Mouse (Mus musculus): Measurements from ENCODE around the gene Hmgxb4. TPM values are rescaled to one million over a fixed set of nuclear protein-coding genes. Genes with fewer than 3 reads are reported as not detected.
"Not testable (repeated sequence)": the region's sequence is repeated elsewhere in the genome, so short reads cannot be mapped to it uniquely, and the experiment has no call there.

The Hmgxb4 gene
- 10 to 100 TPM; 22.9 to 27.3 TPM for total RNA-seq (2021)
- long read RNA-seq, experiment 1, full-length matches to known transcripts: 4 of 13 reads
- long read RNA-seq, experiment 1, partial matches to known transcripts: 6 of 13 reads
- long read RNA-seq, experiment 1, other reads (novel, unspliced or antisense): 3 of 13 reads
- long read RNA-seq, experiment 2, partial matches to known transcripts: 1 of 9 reads
- long read RNA-seq, experiment 2, other reads (novel, unspliced or antisense): 5 of 9 reads

DNA sequence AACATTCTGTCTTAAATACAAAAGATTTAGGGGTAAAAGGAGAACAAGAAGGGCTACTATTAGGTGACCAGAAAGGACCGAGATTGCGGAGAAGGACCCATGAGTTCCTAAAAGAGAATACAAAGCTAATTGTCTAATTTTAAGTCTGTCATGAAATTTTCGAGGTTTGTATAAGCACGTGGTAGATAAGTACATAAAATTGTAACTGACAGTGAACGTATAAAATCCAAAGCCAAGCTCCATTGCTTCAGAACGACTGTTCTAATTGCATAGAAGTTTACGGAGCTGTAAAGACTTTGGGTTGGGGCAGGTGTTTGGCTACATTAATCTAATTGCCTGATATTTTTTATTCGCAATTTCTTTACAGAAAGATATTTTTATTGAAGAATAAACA, at the start of gene Hmgxb4:
TSS of gene Hmgxb4 (plus strand) at position 276 of the 394 bp plus-strand sequence.
- DNase-seq: no peak

DNA sequence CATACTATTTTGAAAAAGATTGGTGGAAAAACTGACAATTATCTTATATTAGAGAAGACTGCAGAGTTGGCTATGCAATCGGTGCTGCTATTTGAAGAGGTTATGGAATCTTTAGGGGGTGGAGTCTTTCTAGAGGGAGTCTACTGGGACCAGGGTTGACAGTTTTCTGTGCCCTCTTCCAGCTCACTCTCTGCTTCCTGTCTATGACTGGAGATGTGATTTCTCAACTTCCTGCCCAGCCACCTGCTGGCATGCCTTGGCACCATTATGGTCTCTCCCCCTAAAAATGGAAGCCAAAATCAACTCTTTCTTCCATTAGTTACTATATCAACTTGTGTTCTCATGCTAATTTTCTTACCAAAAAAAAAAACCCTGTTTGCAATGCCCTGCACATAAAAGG, 43.7 kb upstream of the Hmgxb4 start:
- DNase-seq: no peak

DNA sequence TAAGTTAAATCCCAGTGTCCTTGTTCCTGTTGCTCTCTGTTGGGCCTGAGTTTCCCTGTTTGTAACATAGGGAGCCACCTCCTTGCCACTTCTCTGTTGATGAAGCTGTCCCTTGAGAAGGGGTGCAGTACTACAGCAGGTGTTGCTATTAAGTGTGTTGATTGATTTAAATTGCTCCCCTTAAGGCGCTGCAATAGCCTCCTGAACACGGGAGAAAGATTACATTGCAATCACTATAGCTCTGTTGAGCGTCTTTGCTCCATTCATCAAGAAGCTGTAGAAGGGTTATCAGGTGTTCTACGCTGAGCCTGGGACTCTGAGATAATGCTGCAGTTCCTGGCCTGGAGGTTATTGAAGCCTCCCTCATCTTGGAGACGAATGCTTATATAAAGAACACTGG, 29.2 kb upstream of the Hmgxb4 start:
- no peak for DNase-seq

DNA sequence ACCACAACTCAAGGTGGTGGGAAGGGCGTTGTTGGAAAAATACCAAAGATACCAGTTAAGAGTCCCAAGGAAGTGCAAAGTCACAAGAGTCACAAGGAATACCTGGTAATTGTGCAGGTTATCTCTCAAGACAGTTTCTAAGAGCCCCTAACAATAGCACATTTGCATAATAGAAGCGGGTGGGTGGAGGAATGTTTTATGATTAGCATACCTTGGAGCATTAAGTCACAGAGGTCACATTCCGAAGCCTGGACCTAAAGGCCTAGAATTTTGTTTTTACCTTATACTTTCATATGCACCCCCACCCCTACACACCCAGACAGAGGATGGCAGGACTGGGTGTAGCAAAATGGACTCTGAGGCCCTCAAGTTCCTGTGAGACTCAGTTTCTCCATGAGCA, 22.9 kb upstream of the Hmgxb4 start:
- DNase-seq: not testable (repeated sequence)

DNA sequence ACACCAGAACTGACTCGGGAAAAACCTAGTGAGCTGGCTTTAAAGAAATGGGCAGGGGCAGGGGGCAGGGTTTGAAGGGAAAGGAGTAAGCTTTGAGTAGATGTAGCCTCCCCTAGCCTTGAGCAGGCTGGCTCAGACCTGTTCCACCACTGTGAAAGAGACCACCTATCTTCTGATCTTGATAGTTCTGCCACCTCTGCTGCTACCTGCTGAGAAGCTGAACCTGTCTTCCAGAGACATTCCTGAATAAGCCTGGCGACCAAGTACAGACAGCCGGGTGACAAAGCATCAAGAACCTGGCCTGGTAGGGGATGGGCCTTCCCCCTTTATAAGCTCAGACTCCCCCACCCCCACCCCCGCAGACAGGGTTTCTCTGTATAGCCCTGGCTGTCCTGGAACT, 21.5 kb upstream of the Hmgxb4 start:
- DNase-seq: no peak

DNA sequence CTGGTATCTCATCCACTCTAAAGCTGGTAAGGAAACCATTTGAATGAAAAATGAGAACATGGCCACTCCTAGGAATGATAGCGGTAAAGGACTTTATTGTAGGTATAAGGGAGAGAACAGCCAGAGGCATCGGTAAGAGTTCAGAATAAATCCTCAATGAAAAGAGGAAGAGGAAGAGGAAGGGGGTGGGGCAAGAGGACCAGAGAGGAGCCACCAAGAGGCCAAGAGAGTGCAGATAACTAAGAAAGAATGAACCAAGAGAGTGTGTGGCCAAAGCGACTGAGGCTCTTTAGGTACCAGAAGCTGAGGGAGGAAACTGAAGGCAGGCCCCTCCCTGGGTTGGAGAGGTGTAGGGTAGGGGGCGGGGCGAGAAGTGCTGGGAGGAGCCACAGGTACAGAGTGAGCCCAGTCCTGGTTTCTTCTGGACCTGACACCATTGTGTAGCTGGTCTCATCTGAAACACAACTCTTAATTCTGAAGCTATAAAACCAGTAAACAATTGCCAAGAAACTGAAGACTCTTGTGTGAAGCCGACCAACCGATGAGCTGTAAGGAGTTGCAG, 20.8 kb upstream of the Hmgxb4 start:
- DNase-seq: no peak

DNA sequence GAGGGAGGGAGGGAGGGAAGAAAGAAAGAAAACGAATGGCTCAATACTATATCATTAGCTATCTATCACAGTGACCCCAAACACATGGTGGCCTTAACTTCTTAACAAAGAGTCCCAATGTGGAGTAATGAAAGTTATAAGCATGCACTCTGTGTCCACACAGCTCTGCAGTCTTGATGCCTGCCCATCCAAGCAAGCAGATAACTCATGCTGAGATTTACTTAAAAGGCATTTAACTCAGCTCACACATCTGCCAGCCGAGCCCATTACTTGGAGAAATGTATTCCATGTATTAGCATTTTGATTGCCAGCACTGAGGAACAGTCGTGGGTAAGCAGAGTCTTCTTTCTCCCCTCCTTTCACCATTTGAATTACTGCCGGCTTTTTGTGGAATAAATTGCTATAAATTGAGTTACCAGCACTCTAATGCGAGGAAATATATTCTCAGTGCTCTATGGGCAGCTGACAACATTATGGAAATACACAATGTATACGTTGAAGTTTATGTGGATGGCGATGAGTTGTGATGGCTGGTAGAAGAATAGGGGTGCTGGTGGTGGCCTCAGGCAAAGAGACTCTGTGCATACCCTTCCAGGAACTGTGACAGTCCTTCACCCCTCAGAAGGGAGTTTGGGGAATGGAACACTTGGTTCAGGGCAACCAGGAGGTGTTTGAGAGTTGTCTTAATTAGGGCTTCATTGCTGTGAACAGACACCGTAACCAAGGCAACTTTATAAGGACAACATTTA, 19.9 kb upstream of the Hmgxb4 start:
- no peak for DNase-seq

DNA sequence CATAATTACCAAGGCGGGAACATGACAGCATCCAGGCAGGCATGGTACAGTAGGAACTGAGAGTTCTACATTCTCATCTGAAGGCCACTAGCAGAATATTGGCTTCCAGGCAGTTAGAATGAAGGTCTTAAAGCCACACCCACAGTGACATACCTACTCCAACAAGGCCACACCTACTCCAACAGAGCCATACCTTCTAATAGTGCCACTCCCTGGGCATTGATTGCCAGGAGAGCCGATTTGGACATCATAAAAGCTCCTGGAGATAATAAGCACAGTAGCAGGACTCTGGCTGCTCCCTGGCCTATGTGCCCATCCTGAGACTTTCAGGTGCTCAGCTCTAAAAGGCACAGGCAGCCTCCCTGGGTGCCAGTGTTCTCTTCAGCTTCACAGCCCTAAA, 19.3 kb upstream of the Hmgxb4 start:
- no peak for DNase-seq

DNA sequence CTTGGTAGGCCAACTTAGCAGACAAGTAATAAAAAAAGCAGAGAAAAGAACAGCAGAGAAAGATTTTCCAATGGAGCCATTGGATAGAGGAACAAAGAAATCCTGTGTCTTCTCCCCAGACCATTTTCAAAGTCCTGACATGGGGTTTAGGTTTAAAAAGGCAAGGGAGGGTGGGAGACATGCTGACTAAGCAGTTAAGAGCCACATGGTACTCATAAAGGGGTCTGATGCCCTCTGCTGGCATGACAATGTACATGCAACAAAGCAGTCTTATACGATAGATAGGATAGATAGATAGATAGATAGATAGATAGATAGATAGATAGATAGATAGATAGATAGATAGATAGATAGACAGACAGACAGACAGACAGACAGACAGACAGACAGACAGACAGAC, 15.7 kb upstream of the Hmgxb4 start:
- DNase-seq: no peak

DNA sequence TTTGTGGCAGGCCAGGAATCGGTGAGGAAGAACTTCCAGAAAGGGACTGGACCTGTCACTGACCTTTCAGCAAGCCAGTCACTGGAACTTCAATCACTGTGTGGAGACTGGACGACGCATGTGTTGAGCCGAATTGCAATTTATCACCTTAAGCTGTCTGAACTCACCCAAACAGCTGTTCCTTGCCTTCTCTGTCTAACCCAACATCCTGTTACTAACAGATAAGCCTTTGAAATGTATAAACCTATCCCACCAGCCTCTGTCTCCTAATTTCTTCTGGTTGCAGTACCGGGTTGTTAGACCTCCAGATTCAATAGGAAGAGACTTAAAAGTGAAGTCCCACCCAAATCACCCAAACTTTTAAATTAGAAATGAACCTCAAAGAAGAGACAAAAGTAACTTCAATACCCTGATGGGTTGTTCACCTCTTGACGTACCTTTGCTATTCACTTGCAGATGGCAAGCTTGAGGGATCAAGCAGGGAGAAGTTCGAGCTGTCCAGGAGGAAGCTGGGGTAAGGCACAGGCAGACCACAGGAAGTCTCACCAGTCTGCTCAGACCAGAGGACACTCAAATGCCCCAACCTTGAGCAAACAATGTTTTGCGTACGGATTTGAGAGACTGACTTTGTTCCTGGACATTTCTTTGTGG, 13.0 kb upstream of the Hmgxb4 start:
- DNase-seq: no peak

DNA sequence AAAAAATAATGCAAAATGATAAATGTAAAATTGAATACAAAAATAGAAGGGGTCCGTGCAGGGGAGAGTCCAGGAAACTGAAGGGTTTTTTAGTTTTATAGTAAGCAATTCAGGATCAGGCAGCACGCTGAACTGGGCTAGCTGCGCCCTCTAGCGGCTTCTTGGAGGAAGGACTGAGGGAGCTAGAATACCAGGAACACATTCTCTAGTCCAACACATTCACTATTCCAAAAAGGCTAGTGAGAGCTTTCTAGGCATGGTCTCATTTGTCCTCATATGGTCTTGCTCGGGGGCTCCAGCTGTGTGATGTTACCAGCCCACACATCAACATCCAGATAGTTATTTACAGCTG, 12.5 kb upstream of the Hmgxb4 start:
- DNase-seq: peak; percentile 74

DNA sequence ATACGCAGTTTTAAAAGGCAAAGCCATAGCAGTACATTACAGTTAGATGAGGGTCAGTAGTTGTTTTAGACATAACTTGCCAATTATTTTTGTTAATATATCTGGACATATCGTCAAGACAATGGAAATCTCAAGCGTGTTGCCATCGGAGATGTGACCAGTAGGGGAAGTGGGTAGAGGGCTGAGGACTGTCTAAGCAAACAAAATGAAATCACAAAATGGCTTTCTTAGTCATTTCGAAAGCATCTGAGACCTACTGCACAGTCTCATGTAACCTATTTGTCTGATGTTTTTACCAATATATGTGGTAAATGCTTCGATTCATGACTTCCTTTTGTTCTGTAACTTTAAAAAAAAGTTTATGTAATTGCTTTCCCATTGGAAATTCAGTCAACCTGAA, 11.3 kb upstream of the Hmgxb4 start:
- no peak for DNase-seq

DNA sequence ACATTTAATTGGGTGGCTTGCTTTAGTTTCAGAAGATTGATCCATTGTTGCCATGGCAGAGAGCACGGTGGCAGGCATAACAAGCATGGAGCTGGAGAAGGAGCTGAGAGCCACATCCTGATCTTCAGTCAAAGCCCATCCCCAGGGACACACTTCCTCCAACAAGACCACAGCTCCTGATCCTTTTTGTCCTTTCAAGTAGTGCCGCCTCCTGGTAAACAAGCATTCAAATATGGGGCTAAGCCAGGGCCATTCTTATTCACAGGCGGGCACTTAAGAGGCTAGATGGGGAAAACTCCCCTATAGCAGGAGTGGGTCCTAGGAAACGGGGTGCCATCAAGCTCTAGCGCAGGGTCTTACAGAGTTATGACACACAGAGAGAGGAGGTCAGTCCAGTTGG, 5.7 kb upstream of the Hmgxb4 start:
- DNase-seq: no peak

DNA sequence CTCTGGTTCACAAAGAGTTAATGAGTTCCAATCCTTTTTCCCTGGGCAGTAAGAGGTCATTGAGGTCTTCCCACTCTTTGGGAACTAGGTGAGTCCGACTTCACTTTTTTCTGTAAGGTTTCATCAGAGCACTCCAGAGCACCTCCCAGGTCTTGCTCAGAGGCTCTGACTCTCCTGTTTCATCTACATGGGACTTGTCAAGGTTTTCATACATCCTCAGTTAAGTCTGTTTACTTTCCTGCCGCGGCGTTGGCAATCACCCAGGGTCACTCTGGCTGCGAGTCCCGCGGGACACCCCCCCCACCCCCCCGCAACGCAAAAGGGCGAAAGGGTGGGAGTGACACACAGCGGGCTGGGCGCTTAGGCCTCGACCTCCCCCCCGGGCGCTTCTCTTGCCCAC, 3.1 kb upstream of the Hmgxb4 start:
- DNase-seq: peak; percentile 65

DNA sequence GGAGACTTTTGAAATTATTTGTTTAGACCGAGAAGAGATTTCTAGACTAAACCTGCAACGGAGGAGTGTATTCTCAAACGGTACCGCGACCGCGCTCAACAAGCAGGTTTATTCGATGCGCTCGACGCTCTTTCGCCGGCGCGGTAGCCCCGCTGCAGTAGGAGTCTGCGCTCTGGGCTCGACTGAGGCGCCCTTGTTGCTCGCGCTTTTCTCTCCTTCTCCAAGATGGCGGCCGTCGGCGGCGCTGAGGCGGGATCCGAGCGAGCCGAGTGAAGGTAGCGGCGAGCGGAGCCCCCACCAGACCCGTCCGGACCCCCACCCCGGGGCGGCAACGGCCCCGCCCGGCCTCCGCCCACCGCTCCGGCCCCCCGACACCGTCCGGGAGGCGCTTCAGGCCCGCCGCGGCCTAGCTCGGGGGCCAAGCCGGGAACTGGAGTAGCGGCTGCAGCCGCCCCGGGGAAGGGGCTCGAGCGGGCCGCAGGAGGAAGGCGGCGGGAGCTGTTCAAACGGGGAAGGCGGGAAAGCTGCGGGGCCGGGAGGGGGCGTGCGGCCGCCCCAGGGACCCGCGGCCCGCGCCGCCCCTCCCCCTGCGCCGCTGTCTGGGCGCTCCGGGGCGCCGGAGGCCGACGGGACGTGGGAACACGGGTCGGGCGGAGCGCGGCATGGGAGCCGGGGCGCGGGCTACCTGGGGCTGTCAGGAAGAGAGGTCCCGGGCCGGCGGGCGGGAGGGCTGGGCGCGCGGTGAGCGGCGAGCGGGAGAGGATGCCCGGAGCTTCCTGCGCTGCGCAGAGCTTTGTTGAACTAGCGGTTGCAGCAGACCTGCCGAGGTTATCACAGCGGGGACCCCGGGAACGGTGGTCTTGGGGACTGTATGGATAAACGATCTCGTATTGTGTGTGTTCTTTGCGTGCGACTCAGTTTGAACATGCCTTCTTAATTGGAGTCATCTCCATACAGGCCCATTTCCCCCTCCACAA, 607 bp downstream of the Hmgxb4 start:
- peak; percentile 88 for DNase-seq

DNA sequence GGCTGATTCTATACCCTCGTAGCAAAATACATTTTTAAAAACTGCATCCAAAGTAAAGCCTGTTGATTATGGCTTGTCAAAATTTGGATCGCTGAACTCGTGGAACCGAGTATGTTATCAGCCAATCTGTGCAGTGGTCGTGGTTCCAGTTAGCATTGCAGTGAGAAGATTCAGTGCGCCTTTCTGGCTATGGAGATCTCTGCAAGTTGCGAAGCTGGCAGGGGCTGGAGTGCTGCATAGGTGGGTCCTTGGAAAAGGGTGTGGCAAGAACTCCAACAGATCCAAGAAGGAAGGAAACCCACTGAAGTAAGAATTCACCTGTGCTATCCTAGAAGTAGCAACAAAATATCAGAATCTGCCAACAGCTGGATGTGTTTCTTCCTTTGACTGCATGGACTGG, 1.4 kb downstream of the Hmgxb4 start:
- peak; percentile 8 for DNase-seq

DNA sequence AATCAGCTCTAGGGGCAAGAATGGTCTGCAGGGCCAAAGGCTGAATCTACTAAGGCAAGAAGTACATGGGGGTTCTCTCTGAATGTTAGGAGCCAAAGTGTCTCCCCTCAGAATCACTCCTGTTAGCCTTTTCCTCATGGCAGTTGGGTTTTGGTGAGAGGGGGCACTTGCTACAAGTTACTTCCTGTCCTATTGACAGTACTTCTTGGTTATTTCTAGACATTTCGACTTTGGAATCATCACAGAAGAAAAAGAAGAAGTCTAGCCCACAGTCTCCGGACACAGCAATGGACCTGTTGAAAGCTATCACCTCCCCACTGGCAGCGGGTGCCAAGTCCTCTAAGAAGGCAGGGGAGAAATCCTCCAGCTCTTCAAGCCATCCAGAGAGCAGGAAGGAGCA, 7.3 kb downstream of the Hmgxb4 start:
- no peak for DNase-seq

DNA sequence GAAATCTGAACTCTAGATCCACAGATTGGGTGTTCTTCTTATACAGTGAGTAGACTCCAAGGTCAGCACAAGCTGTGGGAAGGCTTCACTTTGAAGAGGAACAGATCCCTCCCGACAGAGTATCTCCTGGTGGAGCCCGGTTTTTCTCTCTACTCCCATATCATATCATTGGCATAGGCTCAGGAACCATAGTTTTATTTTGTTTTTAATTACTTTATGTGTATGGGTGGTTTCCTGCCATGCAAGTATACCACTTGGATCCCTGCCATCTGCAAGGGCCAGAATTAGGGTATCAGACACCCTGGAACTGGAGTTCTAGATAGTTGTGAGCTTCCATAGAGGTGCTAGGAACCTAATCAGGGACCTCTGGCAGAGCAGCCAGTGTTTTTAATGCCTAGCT, 15.7 kb downstream of the Hmgxb4 start:
- DNase-seq: no peak

DNA sequence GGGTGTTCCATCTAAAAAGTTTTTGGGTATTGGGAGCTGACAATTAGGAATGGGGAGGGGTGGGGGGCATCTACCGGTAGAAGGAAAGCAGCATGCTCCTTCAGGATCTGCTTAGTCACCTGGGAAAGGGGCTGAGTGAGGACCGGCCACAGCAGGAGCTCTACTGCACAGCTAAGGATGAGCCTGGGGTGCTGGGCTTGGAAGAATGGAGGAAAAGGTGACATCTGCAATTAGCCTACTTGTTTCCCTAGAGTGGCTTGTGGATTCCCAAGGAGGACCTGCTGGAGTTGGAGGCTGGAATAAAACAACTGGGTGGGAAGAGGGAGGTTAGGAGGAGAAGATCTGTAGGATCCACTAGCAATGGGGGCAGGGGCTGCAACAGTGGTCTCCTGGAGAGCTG, 20.4 kb downstream of the Hmgxb4 start:
- no peak for DNase-seq

DNA sequence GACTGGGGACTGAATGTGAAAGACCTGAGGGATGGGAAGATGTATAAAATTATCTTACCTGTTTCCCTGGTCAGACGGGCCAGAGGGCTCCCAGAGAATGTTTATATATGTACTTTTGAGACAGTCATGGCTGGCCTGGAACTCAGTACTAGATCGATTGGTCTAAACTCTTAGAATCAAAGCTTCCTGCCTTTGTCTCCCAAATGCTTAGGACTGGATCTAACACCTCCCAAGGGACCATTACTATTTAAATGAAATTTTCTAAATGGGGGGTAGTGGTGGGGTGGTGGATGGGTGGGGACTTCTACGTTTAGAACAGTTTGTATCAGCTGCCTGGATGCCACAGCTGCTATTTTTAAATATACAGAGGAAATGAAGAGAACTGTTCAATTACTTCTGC, 20.8 kb downstream of the Hmgxb4 start:
- no peak for DNase-seq

DNA sequence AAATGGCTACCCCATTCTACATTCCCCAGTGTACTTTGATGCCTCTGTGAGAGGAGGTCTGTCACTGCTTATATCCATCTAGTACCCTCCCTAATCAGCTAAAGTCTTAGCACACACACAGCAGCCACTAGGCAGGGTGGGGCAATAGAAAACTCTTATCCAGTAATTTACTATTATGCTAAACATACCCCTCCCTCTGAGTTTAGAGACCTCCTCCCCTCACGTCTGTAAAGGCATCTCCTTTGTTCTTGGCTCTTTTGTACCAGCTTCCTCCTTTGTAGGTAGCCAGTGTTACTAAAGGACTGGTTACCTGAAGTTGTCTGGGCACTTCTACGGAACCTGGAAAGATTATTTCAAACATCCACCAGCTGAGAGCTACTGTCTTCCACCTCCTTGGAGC, 22.8 kb downstream of the Hmgxb4 start:
- no peak for DNase-seq

DNA sequence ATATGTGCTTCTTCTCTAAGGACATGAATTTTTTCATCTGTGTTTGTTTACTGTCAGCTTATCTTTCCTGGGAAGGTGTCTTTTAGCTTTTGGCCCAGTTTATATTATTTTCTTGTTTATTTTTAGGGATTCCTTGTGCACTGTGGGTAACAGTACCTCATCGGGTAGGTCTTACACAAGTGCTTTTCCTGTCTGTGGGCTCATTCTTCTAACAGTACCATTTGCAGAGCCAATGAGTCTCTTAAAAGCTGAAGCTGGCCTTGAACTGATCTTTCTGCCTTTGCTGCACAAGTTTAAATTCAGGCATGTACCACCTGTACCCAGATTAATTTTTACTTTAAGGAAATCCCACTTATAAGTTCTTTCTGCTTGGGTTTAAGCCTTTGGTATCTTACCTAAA, 23.3 kb downstream of the Hmgxb4 start:
- no peak for DNase-seq

All from adrenal gland, postnatal 10 days (tissue).